Mouse (Mus musculus) hindbrain, embryonic 13.5 days (tissue): ENCODE results near the gene Zfp536. TPM values are rescaled to one million over a fixed set of nuclear protein-coding genes. Genes with fewer than 3 reads are reported as not detected.

Source experiments
- ATAC-seq: fragments of 200-750 bp; cut with Nextera tagmentation; 2 replicates; pipeline ENCODE4 v1.8.0; 2017; ENCODE audit warnings: moderate TSS enrichment; ENCODE audit not compliant: low FRiP score
- H3K27ac ChIP-seq: fragments of 300-500 bp; sonication (generic); 2 replicates; pipeline ENCODE4 v1.5.1; 2015; ENCODE audit warnings: inconsistent platforms, mild to moderate bottlenecking, moderate library complexity
- H3K27me3 ChIP-seq: fragments of 300-500 bp; sonication (generic); 2 replicates; pipeline ENCODE4 v1.6.1; 2015; ENCODE audit warnings: mild to moderate bottlenecking, inconsistent platforms
- H3K36me3 ChIP-seq: fragments of 300-500 bp; sonication (generic); 2 replicates; pipeline ENCODE4 v1.6.1; 2015; ENCODE audit warnings: mild to moderate bottlenecking, inconsistent platforms
- H3K4me1 ChIP-seq: fragments of 300-500 bp; sonication (generic); replicated peaks from 2 replicates; pipeline ENCODE4 v1.6.1; 2015; ENCODE audit warnings: inconsistent platforms
- H3K4me2 ChIP-seq: fragments of 300-500 bp; sonication (generic); 2 replicates; pipeline ENCODE4 v1.6.1; 2015; ENCODE audit warnings: inconsistent platforms, mild to moderate bottlenecking, moderate library complexity
- H3K4me3 ChIP-seq: fragments of 300-500 bp; sonication (generic); 2 replicates; pipeline ENCODE4 v1.5.1; 2015; ENCODE audit warnings: mild to moderate bottlenecking, inconsistent platforms
- H3K9ac ChIP-seq: fragments of 300-500 bp; sonication (generic); 2 replicates; pipeline ENCODE4 v1.6.1; 2015; ENCODE audit warnings: mild to moderate bottlenecking, inconsistent platforms
- H3K9me3 ChIP-seq: fragments of 300-500 bp; sonication (generic); 2 replicates; pipeline ENCODE4 v1.6.1; 2016; ENCODE audit warnings: inconsistent platforms
- WGBS: fragments of 180-500 bp; shearing (Covaris S2); methylation state at CpG from one replicate; pipeline ENCODE4 v1.1.7; 2015; 5-methylcytosine and 5-hydroxymethylcytosine counted together
- polyA plus RNA-seq: library from polyadenylated mRNA; unstranded; fragments of >200 nt; fragmentation: Nextera tagmentation; extraction: Ambion mirVana; gene quantifications from 2 replicates; pipeline ENCODE4 v1.2.1, GENCODE M21; 2015

Zfp536 gene
- polyA plus RNA-seq, 1 experiment from 2014 or later, result 51.4 TPM

DNA sequence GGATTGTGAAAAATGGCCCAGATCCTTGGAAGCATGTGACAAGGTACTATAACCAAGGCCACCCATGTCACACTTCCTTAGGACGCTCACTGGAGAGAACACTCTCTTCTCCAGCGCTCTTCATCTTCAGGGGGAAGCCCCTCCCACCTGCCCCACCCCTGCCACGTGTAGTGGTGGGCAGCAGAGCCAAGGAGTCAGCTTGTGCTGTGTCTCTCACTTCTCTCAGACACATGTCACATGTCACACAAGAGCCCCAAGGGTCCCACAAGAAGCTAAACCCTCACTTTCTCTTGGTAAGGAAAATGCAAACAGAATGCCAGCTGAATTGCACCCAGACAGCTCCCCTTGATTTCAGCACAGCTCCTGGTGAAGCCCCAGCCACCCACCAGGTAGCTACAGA lies 213.6 kb downstream of the Zfp536 start:
- H3K36me3 ChIP-seq, result no peaks in the 10 kb centered on the region
- WGBS, result 53% methylated on average over 3 of the region's 3 CpGs

DNA sequence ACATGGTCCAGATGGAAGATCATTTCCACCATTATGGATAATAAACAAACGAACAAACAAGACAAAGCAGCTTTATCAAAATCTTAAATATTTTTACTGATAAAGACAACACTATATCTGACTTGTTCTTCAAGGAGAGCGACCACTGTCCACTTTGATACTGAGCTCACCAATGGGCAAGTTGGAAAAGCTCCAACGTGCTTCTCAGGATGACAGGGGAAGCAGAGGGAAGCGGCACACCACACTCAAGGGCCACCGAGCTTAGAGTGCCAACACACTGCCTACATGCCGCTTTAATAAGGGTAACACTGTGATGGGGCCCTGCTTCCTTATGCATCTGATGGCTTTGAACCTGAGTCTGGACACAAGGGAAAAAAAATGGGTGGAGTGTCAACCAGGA lies 214.1 kb downstream of the Zfp536 start:
- no peak for ATAC-seq
- no peaks in the 10 kb centered on the region for H3K27me3 ChIP-seq
- 92% methylated on average over 6 of the region's 6 CpGs for WGBS
- no peaks in the 10 kb centered on the region for H3K36me3 ChIP-seq
- no peak overlapping the region for H3K27ac ChIP-seq
- H3K4me1 ChIP-seq, result peaks cover 37% of the 10 kb centered on the region
- no peak overlapping the region for H3K4me2 ChIP-seq
- no peak overlapping the region for H3K9ac ChIP-seq
- no peaks in the 10 kb centered on the region for H3K9me3 ChIP-seq
- no peak overlapping the region for H3K4me3 ChIP-seq

More for the DNA sequence above, 213.6 kb downstream of the Zfp536 start:
- no peak for ATAC-seq
- peaks cover 41% of the 10 kb centered on the region for H3K4me1 ChIP-seq
- H3K9me3 ChIP-seq, result no peaks in the 10 kb centered on the region
- no peak overlapping the region for H3K4me2 ChIP-seq
- H3K9ac ChIP-seq, result no peak overlapping the region
- no peaks in the 10 kb centered on the region for H3K27me3 ChIP-seq
- no peak overlapping the region for H3K4me3 ChIP-seq
- H3K27ac ChIP-seq, result no peak overlapping the region

DNA sequence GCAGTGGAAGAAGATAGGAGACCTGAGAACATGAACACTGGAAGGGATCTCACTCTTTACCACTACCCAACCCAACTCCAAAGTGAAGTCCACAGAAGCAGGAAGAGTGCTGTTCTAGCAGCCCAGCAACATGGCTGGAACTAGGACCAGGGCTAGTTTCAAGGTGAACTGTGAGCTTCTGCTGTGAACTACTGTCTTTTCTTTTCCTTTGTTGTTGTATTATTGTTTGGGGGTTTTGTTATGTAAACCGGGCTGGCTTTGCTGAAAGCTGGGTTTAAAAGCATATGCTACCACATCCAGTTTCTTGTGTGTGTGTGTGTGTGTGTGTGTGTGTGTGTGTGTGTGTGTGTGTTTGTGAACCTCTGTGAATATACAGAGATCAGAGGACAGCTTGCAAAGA lies 216.6 kb downstream of the Zfp536 start:
- no peak overlapping the region for H3K4me3 ChIP-seq
- H3K9ac ChIP-seq, result no peak overlapping the region
- H3K4me1 ChIP-seq, result peaks cover 29% of the 10 kb centered on the region
- 70% methylated on average over 1 of the region's 1 CpGs for WGBS
- H3K9me3 ChIP-seq, result no peaks in the 10 kb centered on the region
- H3K27ac ChIP-seq, result no peak overlapping the region
- no peaks in the 10 kb centered on the region for H3K36me3 ChIP-seq
- ATAC-seq, result no peak
- no peak overlapping the region for H3K4me2 ChIP-seq
- H3K27me3 ChIP-seq, result no peaks in the 10 kb centered on the region

DNA sequence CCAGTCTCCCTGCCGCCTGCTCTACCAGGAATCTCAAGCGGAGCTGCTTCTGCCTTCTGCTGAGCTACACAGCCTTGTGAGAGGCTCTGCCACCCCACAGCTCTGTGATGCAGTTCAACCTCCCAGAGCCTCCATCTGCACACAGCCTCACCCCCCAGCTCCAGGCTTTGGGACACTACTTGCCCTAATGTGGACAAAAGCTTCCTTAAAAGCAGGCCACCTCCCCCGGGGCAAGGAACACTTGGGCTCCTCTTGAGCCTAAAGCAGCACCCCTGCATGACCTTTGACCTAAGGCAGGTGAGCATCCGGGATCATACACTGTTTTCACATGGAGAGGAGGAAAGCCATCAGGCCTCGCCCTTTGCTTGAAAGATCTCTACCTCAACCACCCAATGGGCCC lies 219.0 kb downstream of the Zfp536 start:
- 66% methylated on average over 5 of the region's 5 CpGs for WGBS
- H3K9me3 ChIP-seq, result no peaks in the 10 kb centered on the region
- H3K4me1 ChIP-seq, result peaks cover 27% of the 10 kb centered on the region
- H3K27me3 ChIP-seq, result no peaks in the 10 kb centered on the region
- no peak overlapping the region for H3K4me3 ChIP-seq
- H3K4me2 ChIP-seq, result no peak overlapping the region
- ATAC-seq, result no peak
- no peak overlapping the region for H3K9ac ChIP-seq
- no peaks in the 10 kb centered on the region for H3K36me3 ChIP-seq
- no peak overlapping the region for H3K27ac ChIP-seq

DNA sequence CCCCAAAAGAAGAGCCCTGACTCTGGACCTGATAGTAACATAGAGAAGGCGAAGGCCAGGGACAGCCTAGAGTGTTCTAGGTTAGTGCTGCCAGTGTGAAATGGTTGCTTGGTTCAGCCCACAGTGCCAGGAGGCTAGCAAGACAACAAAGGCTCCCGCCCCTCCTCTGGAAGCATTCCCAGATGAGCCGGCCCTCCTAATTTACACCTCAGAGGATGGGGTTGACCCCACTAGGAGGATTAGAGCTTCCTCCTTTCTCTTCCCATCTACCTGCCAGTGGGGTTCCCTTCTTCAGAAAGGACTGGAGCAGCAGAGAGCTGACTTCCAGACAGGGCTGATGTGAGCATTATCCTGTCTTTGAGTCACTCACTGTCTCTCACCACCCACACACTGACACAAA lies 219.8 kb downstream of the Zfp536 start:
- peaks cover 34% of the 10 kb centered on the region for H3K4me1 ChIP-seq
- 38% methylated on average over 3 of the region's 3 CpGs for WGBS
- H3K9me3 ChIP-seq, result no peaks in the 10 kb centered on the region
- H3K4me2 ChIP-seq, result no peak overlapping the region
- H3K27me3 ChIP-seq, result no peaks in the 10 kb centered on the region
- no peak overlapping the region for H3K4me3 ChIP-seq
- no peaks in the 10 kb centered on the region for H3K36me3 ChIP-seq
- H3K9ac ChIP-seq, result no peak overlapping the region
- no peak for ATAC-seq
- peak overlapping the region; percentile 18; the same call in 1 of the 2 replicates for H3K27ac ChIP-seq

DNA sequence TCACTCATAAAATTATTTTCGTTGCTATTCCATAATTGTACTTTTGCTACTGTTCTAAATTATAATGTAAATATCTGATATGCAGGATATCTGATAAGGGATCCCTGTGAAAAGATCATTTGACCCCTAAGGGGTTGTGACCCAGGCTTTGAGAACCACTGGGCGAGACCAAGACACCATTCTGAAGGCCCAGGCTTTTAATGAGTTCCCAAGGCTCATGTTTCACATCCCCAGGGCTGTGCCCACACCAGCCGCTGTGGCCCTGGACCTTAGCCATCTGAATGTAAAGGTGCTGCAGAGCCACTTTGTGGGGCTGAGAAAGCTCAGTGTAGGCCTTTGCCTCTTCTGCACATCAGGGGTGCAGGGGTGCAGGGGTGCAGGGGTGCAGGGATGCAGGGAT lies 221.1 kb downstream of the Zfp536 start:
- no peaks in the 10 kb centered on the region for H3K36me3 ChIP-seq
- H3K4me1 ChIP-seq, result peaks cover 36% of the 10 kb centered on the region
- H3K9me3 ChIP-seq, result no peaks in the 10 kb centered on the region
- 65% methylated on average over 3 of the region's 3 CpGs for WGBS
- no peak overlapping the region for H3K4me3 ChIP-seq
- no peaks in the 10 kb centered on the region for H3K27me3 ChIP-seq
- no peak overlapping the region for H3K27ac ChIP-seq
- H3K4me2 ChIP-seq, result no peak overlapping the region
- no peak overlapping the region for H3K9ac ChIP-seq
- ATAC-seq, result no peak

DNA sequence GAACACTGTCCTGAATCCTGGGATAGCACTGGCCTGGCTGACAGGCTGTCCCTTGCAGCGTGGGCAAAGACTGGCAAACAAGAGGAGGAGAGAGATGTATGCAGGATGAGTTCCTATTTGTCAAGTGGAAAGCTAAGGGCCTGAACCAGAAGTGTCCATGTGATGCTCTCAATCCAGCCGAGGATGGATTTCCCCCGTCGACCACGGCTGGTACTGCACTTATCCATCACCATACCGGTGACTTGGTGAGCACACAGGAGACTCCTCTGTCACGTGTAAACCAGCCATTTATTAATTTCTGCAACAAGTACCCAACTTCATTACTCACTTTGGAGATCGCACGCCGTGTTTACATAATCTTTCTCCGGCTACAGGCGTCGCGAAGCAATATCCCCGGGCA lies 224.6 kb downstream of the Zfp536 start:
- H3K27me3 ChIP-seq, result no peaks in the 10 kb centered on the region
- H3K27ac ChIP-seq, result 0 out of 2 replicates have a peak overlapping the region, but pooled peaks have one; percentile 35
- 62% methylated on average over 15 of the region's 15 CpGs for WGBS
- H3K36me3 ChIP-seq, result no peaks in the 10 kb centered on the region
- no peaks in the 10 kb centered on the region for H3K9me3 ChIP-seq
- no peak overlapping the region for H3K9ac ChIP-seq
- H3K4me2 ChIP-seq, result no peak overlapping the region
- no peak overlapping the region for H3K4me3 ChIP-seq
- no peak for ATAC-seq
- peaks cover 29% of the 10 kb centered on the region for H3K4me1 ChIP-seq

DNA sequence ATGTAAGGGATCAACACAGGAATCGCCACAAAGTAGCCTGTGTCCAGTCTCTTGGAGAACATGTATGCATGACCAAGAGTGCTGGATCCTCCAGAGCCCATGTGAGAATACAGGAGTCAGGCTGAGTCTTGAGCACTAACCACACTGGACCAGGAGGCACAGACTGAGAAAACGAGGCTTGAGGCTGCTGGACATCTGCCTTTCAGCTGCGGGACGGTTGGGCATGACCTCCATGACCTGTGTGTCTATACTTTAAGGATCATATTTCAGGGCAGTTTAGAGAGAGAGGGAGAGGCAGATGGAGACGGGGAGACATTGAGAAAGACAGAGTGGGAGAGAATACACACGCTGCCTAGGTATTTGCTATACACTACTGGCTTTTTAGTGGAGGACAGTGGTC lies 229.4 kb downstream of the Zfp536 start:
- no peaks in the 10 kb centered on the region for H3K36me3 ChIP-seq
- no peak for ATAC-seq
- no peaks in the 10 kb centered on the region for H3K27me3 ChIP-seq
- H3K4me2 ChIP-seq, result no peak overlapping the region
- no peaks in the 10 kb centered on the region for H3K9me3 ChIP-seq
- H3K27ac ChIP-seq, result no peak overlapping the region
- H3K4me1 ChIP-seq, result peaks cover 6% of the 10 kb centered on the region
- WGBS, result 27% methylated on average over 6 of the region's 6 CpGs
- H3K9ac ChIP-seq, result no peak overlapping the region
- H3K4me3 ChIP-seq, result no peak overlapping the region

DNA sequence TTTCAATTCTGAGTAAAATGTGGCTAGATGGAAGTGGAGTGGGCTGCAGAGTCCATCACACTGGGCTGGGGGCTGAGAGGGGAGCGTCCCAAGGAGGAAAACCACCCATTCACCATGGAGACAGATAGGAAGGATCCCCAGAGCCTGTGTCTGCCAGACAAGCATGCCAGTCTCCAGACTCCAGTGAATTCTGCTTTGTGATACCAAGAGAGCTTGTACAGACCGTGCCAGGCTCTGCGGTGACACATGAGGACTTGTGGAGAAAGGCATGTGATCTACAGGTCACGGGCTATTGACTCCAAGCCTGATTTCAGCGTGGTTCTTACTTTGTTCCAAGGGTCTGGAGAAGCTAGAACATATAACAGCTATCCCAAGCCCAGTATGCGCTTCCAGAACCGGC lies 230.5 kb downstream of the Zfp536 start:
- Histone ChIP-seq H3K9me3 (no peaks in the 10 kb centered on the region), H3K36me3 (no peaks in the 10 kb centered on the region), H3K27me3 (no peaks in the 10 kb centered on the region), H3K4me3 (no peak overlapping the region), H3K4me1 (no peaks in the 10 kb centered on the region; the same call in none of the 2 replicates), H3K4me2 (no peak overlapping the region), H3K27ac (no peak overlapping the region), H3K9ac (no peak overlapping the region)
- 87% methylated on average over 7 of the region's 7 CpGs for WGBS
- ATAC-seq, result no peak

DNA sequence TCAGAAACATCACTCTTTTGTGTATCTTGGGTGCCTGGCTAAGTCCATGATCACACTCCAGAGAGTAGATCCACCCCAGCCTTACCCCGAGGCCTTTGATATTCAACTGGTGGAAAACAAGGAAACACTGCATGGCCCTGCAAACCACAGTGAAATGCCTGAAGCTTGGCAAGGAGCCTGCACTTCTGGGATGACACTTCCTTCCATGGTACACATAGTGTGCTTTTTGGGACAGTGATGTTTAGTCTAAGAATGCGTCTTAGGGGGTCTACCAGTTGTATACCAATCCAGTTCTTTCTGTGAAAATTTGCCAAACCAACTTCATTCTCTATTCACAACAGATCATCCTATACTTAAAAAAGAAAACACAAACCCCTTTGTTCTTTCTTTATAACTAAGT lies 242.3 kb downstream of the Zfp536 start:
- no peak overlapping the region for H3K27ac ChIP-seq
- H3K4me1 ChIP-seq, result peaks cover 39% of the 10 kb centered on the region
- no peaks in the 10 kb centered on the region for H3K36me3 ChIP-seq
- no peak overlapping the region for H3K9ac ChIP-seq
- 94% methylated on average over 2 of the region's 2 CpGs for WGBS
- no peak for ATAC-seq
- no peak overlapping the region for H3K4me3 ChIP-seq
- H3K4me2 ChIP-seq, result no peak overlapping the region
- no peaks in the 10 kb centered on the region for H3K27me3 ChIP-seq
- H3K9me3 ChIP-seq, result no peaks in the 10 kb centered on the region

DNA sequence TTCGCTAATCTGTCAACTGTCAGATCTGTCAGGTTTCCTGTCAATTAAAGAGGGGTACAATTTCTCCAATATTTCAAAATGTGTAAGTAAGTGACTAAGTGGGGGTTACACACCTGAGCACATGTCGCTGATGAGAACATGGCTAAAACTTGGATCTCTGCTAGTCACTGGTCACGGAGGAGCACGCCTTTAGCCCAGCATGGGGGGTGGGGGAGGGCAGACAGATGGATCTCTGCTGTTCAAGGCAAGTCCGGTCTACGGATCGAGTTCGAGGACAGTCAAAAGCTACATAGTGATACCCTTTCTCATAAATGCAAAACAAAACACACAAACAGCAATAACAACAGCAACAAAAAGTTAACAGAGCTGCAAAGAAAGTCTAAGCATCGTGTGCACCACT lies 245.1 kb downstream of the Zfp536 start:
- no peak for ATAC-seq
- Histone ChIP-seq H3K9me3 (no peaks in the 10 kb centered on the region), H3K4me3 (no peak overlapping the region), H3K27ac (peak overlapping the region; percentile 40; the same call in 1 of the 2 replicates), H3K4me1 (peaks cover 27% of the 10 kb centered on the region), H3K9ac (no peak overlapping the region), H3K36me3 (no peaks in the 10 kb centered on the region), H3K4me2 (no peak overlapping the region), H3K27me3 (no peaks in the 10 kb centered on the region)
- WGBS, result 83% methylated on average over 9 of the region's 9 CpGs

DNA sequence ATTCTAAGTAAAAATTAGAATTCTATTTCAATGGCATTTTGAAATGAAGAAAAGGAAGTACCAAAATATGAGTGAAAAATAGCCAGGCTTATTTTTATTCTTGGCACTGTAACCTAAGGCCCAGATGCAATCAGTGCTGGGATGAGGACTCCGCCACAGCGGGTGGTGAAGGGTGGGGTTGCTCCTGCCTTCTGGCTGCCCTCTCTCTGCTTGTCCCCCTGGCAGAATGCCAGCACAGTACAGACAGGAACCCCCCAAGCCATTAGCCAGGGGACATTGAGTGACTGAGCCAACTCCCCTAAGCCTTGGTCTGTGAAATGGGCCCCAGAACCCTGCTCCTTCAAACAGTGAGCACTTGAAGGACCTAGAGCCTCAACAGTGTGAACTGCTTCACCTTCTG lies 245.6 kb downstream of the Zfp536 start:
- no peaks in the 10 kb centered on the region for H3K27me3 ChIP-seq
- no peak overlapping the region for H3K4me2 ChIP-seq
- H3K27ac ChIP-seq, result peak overlapping the region; percentile 40; the same call in 1 of the 2 replicates
- no peak overlapping the region for H3K9ac ChIP-seq
- 0 out of 2 replicates have a peak, but pooled peaks have one; percentile 37 for ATAC-seq
- peaks cover 26% of the 10 kb centered on the region for H3K4me1 ChIP-seq
- H3K9me3 ChIP-seq, result no peaks in the 10 kb centered on the region
- no peak overlapping the region for H3K4me3 ChIP-seq
- H3K36me3 ChIP-seq, result no peaks in the 10 kb centered on the region
- 62% methylated on average over 2 of the region's 2 CpGs for WGBS

DNA sequence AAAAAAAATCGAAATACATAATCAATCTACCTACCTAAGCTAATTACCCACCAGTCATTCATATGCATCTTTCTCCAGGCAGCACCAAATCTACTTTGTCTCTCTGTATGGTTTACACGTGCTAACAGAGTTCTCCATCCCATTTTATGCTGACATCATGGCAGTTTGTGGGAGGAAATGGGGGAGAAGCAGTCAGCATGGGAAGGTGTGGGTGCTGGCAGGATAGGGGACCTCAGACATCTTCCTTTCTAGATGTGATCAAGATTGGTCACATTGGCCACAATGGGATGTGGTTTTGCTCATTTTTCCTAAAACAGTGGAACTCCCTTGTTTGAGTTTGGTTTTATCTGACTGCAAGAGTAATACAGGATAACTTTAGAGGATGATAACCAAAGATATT lies 252.0 kb downstream of the Zfp536 start:
- Histone ChIP-seq H3K9ac (no peak overlapping the region), H3K4me2 (no peak overlapping the region), H3K27me3 (no peaks in the 10 kb centered on the region), H3K36me3 (no peaks in the 10 kb centered on the region), H3K27ac (no peak overlapping the region), H3K9me3 (no peaks in the 10 kb centered on the region), H3K4me3 (no peak overlapping the region), H3K4me1 (peaks cover 20% of the 10 kb centered on the region)
- 82% methylated on average over 2 of the region's 2 CpGs for WGBS
- no peak for ATAC-seq
